Mouse (Mus musculus) liver, postnatal 0 days (tissue): ENCODE data around the gene Osbpl11.

Source experiments
- CTCF ChIP-seq: sonication (generic); IDR thresholded peaks from 2 replicates; pipeline ENCODE4 v1.5.1; 2016; ENCODE audit warnings: antibody characterized with exemption, low read depth
- EP300 ChIP-seq: IDR thresholded peaks from 2 replicates; pipeline ENCODE4 v1.6.1; 2016; ENCODE audit warnings: antibody characterized with exemption, low read depth, mild to moderate bottlenecking

DNA sequence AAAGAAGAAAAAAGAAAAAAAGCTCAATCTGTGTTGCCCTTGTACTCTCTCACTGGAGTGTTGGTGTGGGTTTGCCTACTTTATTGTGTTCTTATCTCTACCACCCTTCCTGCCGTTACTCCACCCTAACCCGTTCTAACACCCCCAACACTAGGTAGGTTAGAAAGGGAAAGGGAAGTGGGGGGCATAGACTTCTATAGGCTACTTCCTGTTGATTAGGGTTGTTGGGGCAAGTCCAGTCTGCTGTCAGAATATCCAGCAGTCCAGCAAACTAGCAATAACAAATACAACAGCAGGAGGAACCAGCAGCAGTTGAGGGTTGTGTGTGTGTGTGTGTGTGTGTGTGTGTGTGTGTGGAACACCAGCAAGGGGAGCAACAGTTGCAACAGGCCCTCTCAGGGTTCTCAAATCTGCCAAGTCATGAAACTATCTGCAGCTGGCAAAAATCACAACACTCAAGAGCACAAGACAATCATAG, 76.8 kb downstream of the Osbpl11 start:
- TF ChIP-seq CTCF (no peak), EP300 (peak; percentile 58)
